Mouse (Mus musculus) heart, embryonic 15.5 days (tissue): ENCODE measurements around the gene Atp5c1. TPM values are rescaled to one million over a fixed set of nuclear protein-coding genes. Genes with fewer than 3 reads are reported as not detected.
A peak's percentile ranks its signal among the peaks of the same experiment; 100 is the strongest.

Source experiments
- ATAC-seq: fragments of 200-750 bp; cut with Nextera tagmentation; replicated peaks from 2 replicates; pipeline ENCODE4 v1.8.0; 2017; ENCODE audit warnings: low read depth, moderate TSS enrichment; ENCODE audit not compliant: insufficient number of reproducible peaks, insufficient read depth, low FRiP score
- H3K27ac ChIP-seq: fragments of 300-500 bp; sonication (generic); 2 replicates; pipeline ENCODE4 v1.5.1; 2015; ENCODE audit warnings: mild to moderate bottlenecking, inconsistent platforms
- H3K27me3 ChIP-seq: fragments of 300-500 bp; sonication (generic); 2 replicates; pipeline ENCODE4 v1.6.1; 2015; ENCODE audit warnings: inconsistent platforms
- H3K36me3 ChIP-seq: fragments of 300-500 bp; sonication (generic); 2 replicates; pipeline ENCODE4 v1.6.1; 2015; ENCODE audit warnings: mild to moderate bottlenecking, inconsistent platforms
- H3K4me1 ChIP-seq: fragments of 300-500 bp; sonication (generic); replicated peaks from 2 replicates; pipeline ENCODE4 v1.6.1; 2015; ENCODE audit warnings: inconsistent platforms
- H3K4me2 ChIP-seq: fragments of 300-500 bp; sonication (generic); 2 replicates; pipeline ENCODE4 v1.6.1; 2015; ENCODE audit warnings: inconsistent platforms, mild to moderate bottlenecking, moderate library complexity
- H3K4me3 ChIP-seq: fragments of 300-500 bp; sonication (generic); 2 replicates; pipeline ENCODE4 v1.5.1; 2015; ENCODE audit warnings: mild to moderate bottlenecking, inconsistent platforms
- H3K9ac ChIP-seq: fragments of 300-500 bp; sonication (generic); 2 replicates; pipeline ENCODE4 v1.6.1; 2015; ENCODE audit warnings: mild to moderate bottlenecking, inconsistent platforms
- H3K9me3 ChIP-seq: fragments of 300-500 bp; sonication (generic); replicated peaks from 2 replicates; pipeline ENCODE4 v1.6.1; 2016; ENCODE audit warnings: inconsistent platforms
- WGBS: fragments of 180-500 bp; shearing (Covaris S2); methylation state at CpG from one replicate; pipeline ENCODE4 v1.1.7; 2015; ENCODE audit warnings: mixed read lengths; 5-methylcytosine and 5-hydroxymethylcytosine counted together
- polyA plus RNA-seq: library from polyadenylated mRNA; unstranded; fragments of >200 nt; fragmentation: Nextera tagmentation; extraction: Ambion mirVana; gene quantifications from 2 replicates; pipeline ENCODE4 v1.2.1, GENCODE M21; 2015

The Atp5c1 gene
- polyA plus RNA-seq, 1 experiment from 2014 or later: 1,398 TPM

- 15% methylated on average over 10 of the region's 10 CpGs for WGBS
- Histone ChIP-seq H3K9me3 (no peaks in the 10 kb centered on the region), H3K4me1 (peaks cover 12% of the 10 kb centered on the region), H3K27ac (no peak overlapping the region), H3K36me3 (peaks cover 5% of the 10 kb centered on the region), H3K4me2 (peak overlapping the region; percentile 92), H3K9ac (no peak overlapping the region), H3K27me3 (no peaks in the 10 kb centered on the region), H3K4me3 (peak overlapping the region; percentile 93)
- ATAC-seq: no peak
Observed at GRCm38 (mm10) chr2:10049456-10049855, 30.9 kb downstream of the Atp5c1 start.

- Histone ChIP-seq H3K9me3 (no peaks in the 10 kb centered on the region), H3K36me3 (no peaks in the 10 kb centered on the region), H3K4me3 (peak within 1 kb of the TSS; percentile 93), H3K4me1 (peaks cover 12% of the 10 kb centered on the region), H3K27ac (peak within 1 kb of the TSS; percentile 31; the same call in 1 of the 2 replicates), H3K27me3 (no peaks in the 10 kb centered on the region), H3K4me2 (peak within 1 kb of the TSS; percentile 92), H3K9ac (peak within 1 kb of the TSS; percentile 83)
- under 1% methylated on average over 36 of the region's 36 CpGs for WGBS
- peak; percentile 86 for ATAC-seq
Observed at GRCm38 (mm10) chr2:10048461-10048860, 31.8 kb downstream of the Atp5c1 start, which contains the start of gene Taf3. Gene Taf3 (minus strand): TSS chr2:10048596.

GRCm38 (mm10) chr2:10047758-10048436, 32.4 kb downstream of the Atp5c1 start:
- Histone ChIP-seq H3K27ac (peak overlapping the region; percentile 31; the same call in 1 of the 2 replicates), H3K9me3 (no peaks in the 10 kb centered on the region), H3K4me2 (peak overlapping the region; percentile 92), H3K36me3 (no peaks in the 10 kb centered on the region), H3K4me1 (peaks cover 12% of the 10 kb centered on the region), H3K4me3 (peak overlapping the region; percentile 93), H3K27me3 (no peaks in the 10 kb centered on the region), H3K9ac (peak overlapping the region; percentile 83)
- peak; percentile 57 for ATAC-seq
- WGBS: under 1% methylated on average over 47 of the region's 47 CpGs

- H3K4me1 ChIP-seq: no peaks in the 10 kb centered on the region
- no peaks in the 10 kb centered on the region for H3K9me3 ChIP-seq
- no peak for ATAC-seq
- no peaks in the 10 kb centered on the region for H3K27me3 ChIP-seq
- no peak overlapping the region for H3K4me2 ChIP-seq
- no peak overlapping the region for H3K27ac ChIP-seq
- WGBS: 80% methylated on average over 3 of the region's 3 CpGs
- no peak overlapping the region for H3K9ac ChIP-seq
- H3K4me3 ChIP-seq: no peak overlapping the region
- H3K36me3 ChIP-seq: no peaks in the 10 kb centered on the region
Observed at GRCm38 (mm10) chr2:10034976-10035375, 45.3 kb downstream of the Atp5c1 start.

- H3K9me3 ChIP-seq: no peaks in the 10 kb centered on the region
- no peak for ATAC-seq
- no peak overlapping the region for H3K4me3 ChIP-seq
- H3K4me1 ChIP-seq: no peaks in the 10 kb centered on the region
- no peak overlapping the region for H3K27ac ChIP-seq
- 44% methylated on average over 4 of the region's 4 CpGs for WGBS
- no peaks in the 10 kb centered on the region for H3K27me3 ChIP-seq
- H3K9ac ChIP-seq: no peak overlapping the region
- no peaks in the 10 kb centered on the region for H3K36me3 ChIP-seq
- H3K4me2 ChIP-seq: no peak overlapping the region
Observed at GRCm38 (mm10) chr2:10033684-10034083, 46.6 kb downstream of the Atp5c1 start.

GRCm38 (mm10) chr2:10029755-10030154, 50.6 kb downstream of the Atp5c1 start:
- H3K9ac ChIP-seq: no peak overlapping the region
- no peak overlapping the region for H3K4me3 ChIP-seq
- 81% methylated on average over 7 of the region's 7 CpGs for WGBS
- H3K9me3 ChIP-seq: no peaks in the 10 kb centered on the region
- no peaks in the 10 kb centered on the region for H3K27me3 ChIP-seq
- H3K4me2 ChIP-seq: no peak overlapping the region
- no peaks in the 10 kb centered on the region for H3K4me1 ChIP-seq
- H3K36me3 ChIP-seq: no peaks in the 10 kb centered on the region
- no peak overlapping the region for H3K27ac ChIP-seq
- no peak for ATAC-seq

GRCm38 (mm10) chr2:10024264-10024663, 56.0 kb downstream of the Atp5c1 start:
- Histone ChIP-seq H3K4me2 (no peak overlapping the region), H3K9ac (no peak overlapping the region), H3K4me3 (no peak overlapping the region), H3K36me3 (no peaks in the 10 kb centered on the region), H3K4me1 (no peaks in the 10 kb centered on the region), H3K9me3 (no peaks in the 10 kb centered on the region), H3K27me3 (no peaks in the 10 kb centered on the region), H3K27ac (no peak overlapping the region)
- no peak for ATAC-seq
- WGBS: 78% methylated on average over 6 of the region's 6 CpGs

GRCm38 (mm10) chr2:10021296-10021695, 59.0 kb downstream of the Atp5c1 start:
- H3K4me2 ChIP-seq: no peak overlapping the region

GRCm38 (mm10) chr2:10014951-10015635, 65.2 kb downstream of the Atp5c1 start:
- Histone ChIP-seq H3K36me3 (no peaks in the 10 kb centered on the region), H3K9me3 (no peaks in the 10 kb centered on the region), H3K27ac (no peak overlapping the region), H3K4me1 (no peaks in the 10 kb centered on the region), H3K27me3 (no peaks in the 10 kb centered on the region), H3K9ac (no peak overlapping the region), H3K4me3 (no peak overlapping the region), H3K4me2 (no peak overlapping the region)
- WGBS: 79% methylated on average over 10 of the region's 10 CpGs
- ATAC-seq: no peak

More at GRCm38 (mm10) chr2:10021296-10021695, 59.0 kb downstream of the Atp5c1 start:
- H3K9me3 ChIP-seq: no peaks in the 10 kb centered on the region
- 87% methylated on average over 11 of the region's 11 CpGs for WGBS
- H3K9ac ChIP-seq: no peak overlapping the region
- no peak for ATAC-seq
- no peaks in the 10 kb centered on the region for H3K36me3 ChIP-seq
- H3K27ac ChIP-seq: no peak overlapping the region
- H3K27me3 ChIP-seq: no peaks in the 10 kb centered on the region
- H3K4me3 ChIP-seq: no peak overlapping the region
- no peaks in the 10 kb centered on the region for H3K4me1 ChIP-seq

GRCm38 (mm10) chr2:10010263-10010909, 69.9 kb downstream of the Atp5c1 start:
- no peak for ATAC-seq
- 43% methylated on average over 7 of the region's 7 CpGs for WGBS
- no peaks in the 10 kb centered on the region for H3K9me3 ChIP-seq
- H3K36me3 ChIP-seq: no peaks in the 10 kb centered on the region
- H3K27ac ChIP-seq: no peak overlapping the region
- no peak overlapping the region for H3K9ac ChIP-seq
- peaks cover 6% of the 10 kb centered on the region for H3K4me1 ChIP-seq
- no peaks in the 10 kb centered on the region for H3K27me3 ChIP-seq
- H3K4me3 ChIP-seq: no peak overlapping the region
- H3K4me2 ChIP-seq: no peak overlapping the region

GRCm38 (mm10) chr2:10009671-10010254, 70.5 kb downstream of the Atp5c1 start:
- no peak for ATAC-seq
- Histone ChIP-seq H3K27ac (no peak overlapping the region), H3K4me3 (no peak overlapping the region), H3K36me3 (no peaks in the 10 kb centered on the region), H3K4me2 (no peak overlapping the region), H3K27me3 (no peaks in the 10 kb centered on the region), H3K9me3 (no peaks in the 10 kb centered on the region), H3K4me1 (peaks cover 11% of the 10 kb centered on the region), H3K9ac (no peak overlapping the region)
- 79% methylated on average over 13 of the region's 13 CpGs for WGBS
